Mouse (Mus musculus): ENCODE data around the gene Dctn5.

Gene Dctn5

GRCm38 (mm10) chr7:122163766-122164165 lies 30.9 kb downstream of the Dctn5 start:
- no peak for DNase-seq

- no peak for DNase-seq
These were observed 34.4 kb downstream of the Dctn5 start for GRCm38 (mm10) chr7:122167203-122167602.

- no peak for DNase-seq
These were observed 37.9 kb downstream of the Dctn5 start for GRCm38 (mm10) chr7:122170705-122171104.

- DNase-seq, result no peak
These were observed 38.8 kb downstream of the Dctn5 start for GRCm38 (mm10) chr7:122171613-122172012.

- DNase-seq, result no peak
These were observed 47.9 kb downstream of the Dctn5 start for GRCm38 (mm10) chr7:122180720-122181119.

GRCm38 (mm10) chr7:122184569-122184968 lies 51.7 kb downstream of the Dctn5 start:
- no peak for DNase-seq

GRCm38 (mm10) chr7:122186043-122186442 lies 53.2 kb downstream of the Dctn5 start, which contains the start of gene Ern2:
Gene Ern2 (minus strand): TSS chr7:122186207.
- no peak for DNase-seq

GRCm38 (mm10) chr7:122189484-122189883 lies 56.6 kb downstream of the Dctn5 start:
- peak; percentile 58 to 80 for DNase-seq

GRCm38 (mm10) chr7:122191097-122191496 lies 58.3 kb downstream of the Dctn5 start:
- DNase-seq, result no peak

- no peak for DNase-seq
These were observed 61.1 kb downstream of the Dctn5 start for GRCm38 (mm10) chr7:122193919-122194318.

GRCm38 (mm10) chr7:122196771-122197170 lies 63.9 kb downstream of the Dctn5 start:
- no peak for DNase-seq

- DNase-seq, result peak; percentile 70 to 77
These were observed 64.5 kb downstream of the Dctn5 start for GRCm38 (mm10) chr7:122197306-122197705.

Measured in cerebellum, postnatal 14 days (tissue).